Comparison of ENCODE assay signal across 14 mouse cellular contexts in genomic region chr4:135935502-135935901, GRCm38 (mm10). TPM values are rescaled to one million over a fixed set of nuclear protein-coding genes. Genes with fewer than 3 reads are reported as not detected.
DNase-seq lines count a peak whose midpoint lies in the region; ATAC-seq and TF ChIP-seq lines count a peak whose summit lies in the region.
"Had no signal": no experiment of that assay in that cellular context is flagged by ENCODE, and none has a peak within 500 bp of the region (broad histone marks: within the 10 kb centered on the region; RNA-seq: fewer than 3 reads in every experiment).

No protein-coding gene starts in this region.

- no peak overlapping the region for H3K9ac ChIP-seq in embryonic facial prominence, embryonic 14.5 days (ENCODE audit: low read depth, low read length)
- H3K9ac ChIP-seq in liver, embryonic 12.5 days, result peak overlapping the region; percentile 50; the same call in 1 of the 2 replicates
- H3K9ac ChIP-seq: limb, embryonic 12.5 days had no signal

- no peaks in the 10 kb centered on the region for H3K9me3 ChIP-seq in embryonic facial prominence, embryonic 14.5 days (ENCODE audit: control insufficient read depth, low read length)
- no peaks in the 10 kb centered on the region for H3K9me3 ChIP-seq in liver, embryonic 12.5 days (replicated peaks)
- H3K9me3 ChIP-seq: limb, embryonic 12.5 days; megakaryocyte, embryonic 14.5 days had no signal

- TF ChIP-seq CTCF in layer of hippocampus, adult 2 months (conservative IDR thresholded peaks at IDR 0.05), result no peak

- ATAC-seq in embryonic facial prominence, embryonic 14.5 days (ENCODE audit: low read depth), result no peak
- ATAC-seq in liver, embryonic 12.5 days, result no peak

- WGBS in embryonic facial prominence, embryonic 14.5 days, result 54% methylated on average over 5 of the region's 5 CpGs
- 46% methylated on average over 5 of the region's 5 CpGs for WGBS in liver, embryonic 12.5 days (ENCODE audit: insufficient replicate concordance)

- intact Hi-C loops in left cerebral cortex, postnatal 36 days (cut with DNase I), result no loop called here

- DNase-seq in layer of hippocampus, adult 2 months (ENCODE audit: low spot score in 2 of 2), result no peak
- no peak for DNase-seq in layer of hippocampus, adult 18-20 months (ENCODE audit: low spot score in 2 of 2)
- DNase-seq in embryonic facial prominence, embryonic 14.5 days (ENCODE audit: low spot score), result no peak
- DNase-seq in heart, adult 9 months (ENCODE audit: low spot score in 2 of 2), result peak; percentile 49 to 58
- no peak for DNase-seq in cerebellum, postnatal 4 days (ENCODE audit: low spot score in 2 of 2)
- no peak for DNase-seq in left cerebral cortex, postnatal 36 days (ENCODE audit: low spot score in 2 of 2)
- no peak for DNase-seq in kidney, adult 11 months
- DNase-seq: adrenal gland, adult 2 months; cerebellum, adult 11-12 months; layer of hippocampus, adult 9-11 months had no signal

- no peaks in the 10 kb centered on the region for H3K4me1 ChIP-seq in embryonic facial prominence, embryonic 14.5 days (ENCODE audit: control insufficient read depth, insufficient read depth, low read length)
- H3K4me1 ChIP-seq in liver, embryonic 12.5 days, result peaks cover 64% of the 10 kb centered on the region
- H3K4me1 ChIP-seq: limb, embryonic 12.5 days had no signal

- H3K36me3 ChIP-seq in embryonic facial prominence, embryonic 14.5 days (ENCODE audit: control insufficient read depth, insufficient read depth, low read length), result peaks cover 53% of the 10 kb centered on the region
- peaks cover 44% of the 10 kb centered on the region for H3K36me3 ChIP-seq in liver, embryonic 12.5 days

- peak overlapping the region; percentile 62; the same call in 1 of the 2 replicates for H3K27ac ChIP-seq in layer of hippocampus, adult 2 months
- 0 out of 2 replicates have a peak overlapping the region, but pooled peaks have one; percentile 8 for H3K27ac ChIP-seq in embryonic facial prominence, embryonic 14.5 days (replicated peaks; ENCODE audit: low read depth, low read length)
- H3K27ac ChIP-seq in liver, embryonic 12.5 days, result peak overlapping the region; percentile 70
- H3K27ac ChIP-seq: limb, embryonic 12.5 days had no signal

- no peak overlapping the region for H3K4me3 ChIP-seq in layer of hippocampus, adult 2 months
- H3K4me3 ChIP-seq in embryonic facial prominence, embryonic 14.5 days (ENCODE audit: low read depth, low read length), result no peak overlapping the region
- no peak overlapping the region for H3K4me3 ChIP-seq in liver, embryonic 12.5 days
- H3K4me3 ChIP-seq: limb, embryonic 12.5 days; megakaryocyte, embryonic 14.5 days; myocyte had no signal

- no peak overlapping the region for H3K4me2 ChIP-seq in embryonic facial prominence, embryonic 14.5 days (ENCODE audit: low read depth, low read length)
- peak overlapping the region; percentile 41 for H3K4me2 ChIP-seq in liver, embryonic 12.5 days
- H3K4me2 ChIP-seq: limb, embryonic 12.5 days had no signal

- no peaks in the 10 kb centered on the region for H3K27me3 ChIP-seq in embryonic facial prominence, embryonic 14.5 days (replicated peaks; ENCODE audit: control insufficient read depth, insufficient read depth, low read length)
- no peaks in the 10 kb centered on the region for H3K27me3 ChIP-seq in liver, embryonic 12.5 days (replicated peaks)
- H3K27me3 ChIP-seq: limb, embryonic 12.5 days; megakaryocyte, embryonic 14.5 days had no signal

RNA-seq across cellular contexts. Expression of gene Hmgcl, which starts 10.7 kb away (rescaled TPM):
- total RNA-seq in layer of hippocampus, adult 2 months (2021), result 10 to 100 TPM; 35.2 to 36.1 TPM
- 10 to 100 TPM; 34.6 to 36.9 TPM for total RNA-seq in layer of hippocampus, adult 18-20 months (2021)
- polyA plus RNA-seq in embryonic facial prominence, embryonic 14.5 days (2014; fragmentation: Nextera tagmentation; extraction: Ambion mirVana), result 81.7 and 89.4 TPM in 2 replicates
- 67.4 and 71.1 TPM in 2 replicates for polyA plus RNA-seq in liver, embryonic 12.5 days (2016; fragmentation: Nextera tagmentation; extraction: Ambion mirVana)
- 10 to 100 TPM; 28.9 to 30.6 TPM for total RNA-seq in left cerebral cortex, postnatal 36 days (2021)

RNA-seq across cellular contexts. Expression of gene Fuca1, which starts 15.0 kb away (rescaled TPM):
- 10 to 100 TPM; 39.4 to 39.7 TPM for total RNA-seq in layer of hippocampus, adult 2 months (2021)
- 10 to 100 TPM; 44.2 to 47.1 TPM for total RNA-seq in layer of hippocampus, adult 18-20 months (2021)
- 70.2 and 79.5 TPM in 2 replicates for polyA plus RNA-seq in embryonic facial prominence, embryonic 14.5 days (2014; fragmentation: Nextera tagmentation; extraction: Ambion mirVana)
- polyA plus RNA-seq in liver, embryonic 12.5 days (2016; fragmentation: Nextera tagmentation; extraction: Ambion mirVana), result 22.2 and 23.8 TPM in 2 replicates
- total RNA-seq in left cerebral cortex, postnatal 36 days (2021), result 10 to 100 TPM; 31.7 to 40.0 TPM

RNA-seq across cellular contexts. Expression of gene Gale, which starts 28.0 kb away (rescaled TPM):
- 10 to 100 TPM; 22.6 to 23.8 TPM for total RNA-seq in layer of hippocampus, adult 2 months (2021)
- 10 to 100 TPM; 19.6 to 20.9 TPM for total RNA-seq in layer of hippocampus, adult 18-20 months (2021)
- 50.5 and 56.1 TPM in 2 replicates for polyA plus RNA-seq in embryonic facial prominence, embryonic 14.5 days (2014; fragmentation: Nextera tagmentation; extraction: Ambion mirVana)
- polyA plus RNA-seq in liver, embryonic 12.5 days (2016; fragmentation: Nextera tagmentation; extraction: Ambion mirVana), result 36.0 and 41.2 TPM in 2 replicates
- total RNA-seq in left cerebral cortex, postnatal 36 days (2021), result 10 to 100 TPM; 22.4 to 24.1 TPM

RNA-seq across cellular contexts. Expression of gene Lypla2, which starts 36.9 kb away (rescaled TPM):
- total RNA-seq in layer of hippocampus, adult 2 months (2021), result 100 to 1,000 TPM in 1 of 2 experiments, 10 to 100 TPM in 1; 95.3 to 103 TPM
- 100 to 1,000 TPM in 1 of 2 experiments, 10 to 100 TPM in 1; 99.7 to 102 TPM for total RNA-seq in layer of hippocampus, adult 18-20 months (2021)
- polyA plus RNA-seq in embryonic facial prominence, embryonic 14.5 days (2014; fragmentation: Nextera tagmentation; extraction: Ambion mirVana), result 87.6 and 97.8 TPM in 2 replicates
- 59.5 and 61.7 TPM in 2 replicates for polyA plus RNA-seq in liver, embryonic 12.5 days (2016; fragmentation: Nextera tagmentation; extraction: Ambion mirVana)
- total RNA-seq in left cerebral cortex, postnatal 36 days (2021), result 10 to 100 TPM; 80.0 to 86.1 TPM

RNA-seq across cellular contexts. Expression of gene Cnr2, which starts 40.3 kb away (rescaled TPM):
- total RNA-seq in layer of hippocampus, adult 2 months (2021), result under 1 TPM in 1 of 2 experiments, not detected in 1; 0.12 TPM
- under 1 TPM in 1 of 2 experiments, not detected in 1; 0.08 TPM for total RNA-seq in layer of hippocampus, adult 18-20 months (2021)
- 0.69 and 1.1 TPM in 2 replicates for polyA plus RNA-seq in embryonic facial prominence, embryonic 14.5 days (2014; fragmentation: Nextera tagmentation; extraction: Ambion mirVana)
- 3.9 and 4.3 TPM in 2 replicates for polyA plus RNA-seq in liver, embryonic 12.5 days (2016; fragmentation: Nextera tagmentation; extraction: Ambion mirVana)
- total RNA-seq in left cerebral cortex, postnatal 36 days (2021), result under 1 TPM; 0.12 to 0.14 TPM
- polyA plus RNA-seq: myocyte had no signal

Comparison
In these comparisons a context has a peak if more than half of its experiments do, and no peak if none do; other contexts are left out.
1. DNase-seq: peak in heart, adult 9 months (2 of 2); none in layer of hippocampus, adult 2 months (0 of 2), layer of hippocampus, adult 18-20 months (0 of 2), embryonic facial prominence, embryonic 14.5 days (single experiment), cerebellum, postnatal 4 days (0 of 2), left cerebral cortex, postnatal 36 days (0 of 2) and kidney, adult 11 months (single experiment).
2. H3K27ac ChIP-seq: peak in every context shown above with its lines; median percentile 70 in liver, embryonic 12.5 days; 62 in layer of hippocampus, adult 2 months; 8 in embryonic facial prominence, embryonic 14.5 days.